Mouse (Mus musculus): Measurements from ENCODE around the gene Sult2b1. TPM values are rescaled to one million over a fixed set of nuclear protein-coding genes. Genes with fewer than 3 reads are reported as not detected.
A peak's percentile ranks its signal among the peaks of the same experiment; 100 is the strongest.

The Sult2b1 gene
- 10 to 100 TPM; 12.9 to 15.9 (median 14.9) TPM for total RNA-seq (2022)

GRCm38 (mm10) chr7:45784524-45785372, at the start of gene Sult2b1:
TSS of gene Sult2b1 (minus strand) at chr7:45784669.
- DNase-seq (ENCODE audit: low spot score in 2 of 2): peak; percentile 65 to 94

DNA sequence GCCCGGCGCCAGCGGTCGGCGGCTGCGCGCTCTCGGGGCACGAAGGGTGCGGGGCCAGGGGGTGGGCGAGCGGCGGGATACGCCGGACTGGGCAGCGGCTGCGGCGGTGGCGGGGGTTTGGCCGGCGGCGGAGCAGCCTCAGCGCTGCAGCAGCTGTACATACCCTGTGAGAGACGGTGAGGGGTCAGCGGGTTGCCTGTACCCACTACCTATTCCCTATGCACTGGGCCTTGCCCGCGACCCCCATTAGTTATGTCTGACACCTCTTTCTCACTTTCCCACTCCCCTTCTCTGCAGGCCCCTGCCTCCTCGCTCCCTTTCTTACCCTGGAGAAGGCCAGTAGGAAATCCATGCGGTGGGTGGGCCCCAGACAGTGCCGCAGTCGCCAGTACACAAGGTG, 49.5 kb upstream of the Sult2b1 start:
- DNase-seq (ENCODE audit: low spot score in 2 of 2): no peak

- peak in 1 of 2 experiments; percentile 35 for DNase-seq (ENCODE audit: low spot score in 2 of 2)
These were observed 48.8 kb upstream of the Sult2b1 start for GRCm38 (mm10) chr7:45833148-45833790.

DNA sequence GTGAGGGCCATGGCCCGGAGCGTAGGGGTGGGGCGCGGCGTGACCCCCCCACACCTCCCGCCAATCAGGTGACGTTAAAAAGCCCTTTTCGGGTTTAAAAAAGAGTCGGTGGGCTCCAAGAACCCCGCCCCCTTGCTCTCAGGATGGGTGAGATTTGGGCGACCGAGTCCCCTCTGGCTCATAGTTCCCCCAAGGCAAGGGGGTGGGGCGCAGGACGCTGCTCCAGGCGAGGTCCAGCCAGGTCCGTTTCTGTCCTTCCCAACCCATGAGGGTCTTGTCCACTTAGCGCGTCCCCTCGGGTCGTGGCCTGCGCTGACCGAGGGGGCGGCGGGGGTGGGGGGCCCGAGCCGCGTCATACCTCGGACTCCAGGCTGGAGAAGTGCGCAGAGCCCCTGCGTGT, 48.0 kb upstream of the Sult2b1 start:
- DNase-seq (ENCODE audit: low spot score in 2 of 2): no peak

DNA sequence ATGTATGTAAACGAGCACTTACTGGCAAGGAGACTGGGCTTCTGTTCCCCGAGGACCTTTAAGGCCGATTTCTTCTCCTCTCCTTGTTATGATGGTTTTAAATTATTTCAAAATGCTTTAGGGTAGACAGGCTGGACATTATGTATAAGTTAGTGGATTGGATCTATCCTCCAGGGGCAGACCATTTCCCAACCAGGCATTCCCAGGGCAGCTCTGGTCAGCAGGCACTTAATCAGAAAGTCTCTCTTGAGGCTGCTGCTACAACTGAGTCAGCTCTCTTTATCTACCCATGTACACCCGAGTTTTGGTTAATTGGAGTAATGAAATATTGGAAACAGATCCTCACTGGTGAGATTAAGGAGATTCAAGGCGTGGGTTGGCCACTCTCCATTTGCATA, 46.7 kb upstream of the Sult2b1 start:
- no peak for DNase-seq (ENCODE audit: low spot score in 2 of 2)

DNA sequence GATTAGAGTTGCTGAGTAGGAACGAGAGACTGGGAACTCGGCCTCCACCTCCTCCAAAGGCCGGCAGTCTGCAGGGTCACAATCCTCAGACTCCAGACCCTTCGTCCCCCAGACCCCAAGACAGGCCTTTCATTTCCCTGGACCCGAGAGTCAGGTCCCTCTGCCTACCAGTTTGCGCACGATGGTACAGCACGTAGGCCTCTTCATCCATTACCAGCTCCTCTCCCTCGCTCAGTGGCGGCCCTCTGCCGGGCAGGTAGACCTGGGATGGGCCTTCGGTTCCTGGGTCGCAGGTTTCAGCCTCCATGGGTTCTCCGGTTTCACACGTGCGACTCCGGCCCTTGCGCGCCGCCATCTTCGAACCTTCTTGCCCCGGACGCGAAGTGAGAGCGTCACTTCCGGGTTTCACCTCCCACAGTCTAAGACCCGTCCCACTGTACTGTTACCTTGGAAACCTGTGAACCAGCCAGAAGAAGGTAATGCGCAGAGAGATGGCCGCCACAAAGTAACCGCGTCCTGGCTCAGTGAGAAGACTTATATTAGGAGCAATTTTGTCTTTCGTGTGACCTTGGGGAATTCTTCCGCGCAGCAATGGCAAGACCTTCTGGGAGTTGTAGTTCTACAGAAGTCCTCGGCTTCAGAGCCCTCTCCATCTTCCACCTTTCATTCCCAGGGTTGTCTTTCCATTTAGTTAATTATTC, 46.1 kb upstream of the Sult2b1 start, which contains the start of gene Grwd1:
Grwd1 (minus strand) TSS at position 518 of the 701 bp plus-strand sequence.
- DNase-seq (ENCODE audit: low spot score in 2 of 2): peak; percentile 79 to 85

GRCm38 (mm10) chr7:45826631-45827030, 42.2 kb upstream of the Sult2b1 start:
- no peak for DNase-seq (ENCODE audit: low spot score in 2 of 2)

DNA sequence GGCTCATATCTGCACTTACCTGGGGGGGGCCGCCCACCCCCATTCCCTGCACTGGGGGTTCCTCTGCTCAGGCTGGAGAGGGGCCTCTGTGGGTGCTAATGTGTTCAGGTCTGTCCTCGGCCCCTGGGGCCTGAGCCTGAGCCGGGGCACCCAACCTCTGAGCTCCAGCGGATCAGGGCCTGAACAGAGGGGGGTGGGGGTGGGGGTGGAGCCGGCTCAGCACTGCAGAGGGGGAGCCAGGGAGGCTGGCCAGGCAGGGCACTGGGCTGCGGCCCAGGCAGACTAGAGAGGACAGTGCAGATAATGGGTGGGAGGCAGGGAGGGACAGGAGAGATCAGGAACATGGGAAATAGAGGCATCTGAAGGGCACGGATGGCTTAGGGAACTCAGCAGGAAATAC, 40.1 kb upstream of the Sult2b1 start, which contains the start of gene Kcnj14:
Kcnj14 (minus strand) TSS at position 185 of the 400 bp plus-strand sequence.
- DNase-seq (ENCODE audit: low spot score in 2 of 2): no peak

DNA sequence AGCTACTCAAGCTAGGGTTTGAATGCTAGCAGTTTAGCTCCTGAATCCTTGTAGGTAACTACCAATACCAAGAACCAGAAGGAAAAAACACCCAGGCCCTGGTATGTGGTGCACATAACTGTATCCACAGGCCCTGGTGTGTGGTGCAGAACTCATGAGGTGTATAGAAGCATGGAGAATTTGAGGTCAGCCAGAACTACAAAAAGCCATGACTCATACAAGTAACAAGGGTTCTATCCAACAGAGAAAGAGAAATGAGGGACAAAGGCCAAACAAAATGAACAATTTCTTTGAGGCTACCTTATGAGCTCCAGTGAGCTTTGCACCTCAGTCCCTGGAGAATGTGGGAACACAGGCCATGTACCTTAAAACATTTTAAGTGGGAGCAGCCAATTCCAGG, 36.4 kb upstream of the Sult2b1 start:
- no peak for DNase-seq (ENCODE audit: low spot score in 2 of 2)

GRCm38 (mm10) chr7:45819843-45820242, 35.4 kb upstream of the Sult2b1 start:
- no peak for DNase-seq (ENCODE audit: low spot score in 2 of 2)

DNA sequence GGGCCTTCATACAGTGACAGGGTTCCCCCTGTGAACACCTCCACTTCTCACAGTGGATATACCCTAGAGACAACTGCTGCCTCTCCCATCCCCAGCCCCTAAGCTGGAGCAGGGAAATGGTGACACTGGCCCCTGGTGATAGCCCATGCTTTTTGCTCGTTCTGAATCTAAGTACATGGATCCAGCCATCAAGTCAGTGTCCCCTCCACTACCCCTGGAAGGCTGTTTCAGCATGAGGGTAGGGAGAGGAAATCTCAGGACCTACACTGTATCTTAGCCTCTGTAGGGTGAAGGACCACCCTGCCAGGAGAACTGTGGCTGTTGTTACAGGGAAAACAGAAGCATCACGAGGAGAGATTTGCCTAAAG, 31.5 kb upstream of the Sult2b1 start:
- DNase-seq (ENCODE audit: low spot score in 2 of 2): no peak

DNA sequence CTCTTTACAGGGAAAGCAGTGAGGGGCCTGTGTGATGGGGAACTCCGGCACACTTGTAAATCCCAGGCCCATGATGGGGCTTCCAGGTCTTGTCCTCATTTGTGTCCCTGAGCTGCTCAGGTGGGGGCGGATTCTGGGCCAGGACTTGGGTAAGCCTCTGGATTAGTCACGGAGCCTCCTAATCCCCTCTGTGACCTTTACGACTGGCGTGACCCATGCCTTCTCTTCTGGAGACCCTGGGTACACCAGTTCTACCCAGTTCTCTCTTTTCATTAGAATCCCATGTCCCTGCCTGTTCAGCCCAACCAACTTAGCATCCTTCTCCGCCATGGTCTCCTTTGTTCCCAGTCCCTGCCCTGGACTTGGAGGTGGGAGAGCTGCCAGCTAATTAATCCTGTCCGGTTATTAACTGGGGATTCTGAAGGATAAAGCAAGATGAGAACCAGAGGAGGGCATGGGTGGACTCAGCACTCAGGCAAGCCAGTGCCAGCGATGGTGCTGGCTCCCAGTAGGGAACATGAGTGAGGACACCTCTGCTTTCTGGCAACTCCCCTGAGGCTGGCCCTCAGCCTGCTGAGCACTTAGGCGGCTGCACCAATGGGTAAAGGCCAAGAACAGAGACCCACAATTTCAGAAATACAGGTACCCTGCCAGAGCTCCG, 31.0 kb upstream of the Sult2b1 start:
- DNase-seq (ENCODE audit: low spot score in 2 of 2): no peak

DNA sequence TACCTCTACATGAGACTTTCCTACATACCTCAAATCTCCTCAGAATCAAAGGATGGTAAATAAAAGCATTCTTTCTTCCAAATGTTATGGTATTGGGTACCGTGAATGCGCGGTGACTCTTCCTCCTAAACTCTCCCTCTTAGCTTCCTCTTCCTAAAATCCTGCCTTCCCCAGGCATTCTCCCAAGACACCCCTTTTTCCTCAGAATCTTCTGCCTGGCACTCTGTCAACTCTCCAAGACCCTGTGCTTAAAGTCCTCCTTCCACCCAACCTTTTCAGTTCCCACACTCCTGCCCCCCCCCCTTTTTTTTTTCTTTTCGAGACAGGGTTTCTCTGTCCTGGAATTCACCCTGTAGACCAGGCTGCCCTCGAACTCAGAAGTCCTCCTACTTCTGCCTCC, 30.4 kb upstream of the Sult2b1 start:
- no peak for DNase-seq (ENCODE audit: low spot score in 2 of 2)

DNA sequence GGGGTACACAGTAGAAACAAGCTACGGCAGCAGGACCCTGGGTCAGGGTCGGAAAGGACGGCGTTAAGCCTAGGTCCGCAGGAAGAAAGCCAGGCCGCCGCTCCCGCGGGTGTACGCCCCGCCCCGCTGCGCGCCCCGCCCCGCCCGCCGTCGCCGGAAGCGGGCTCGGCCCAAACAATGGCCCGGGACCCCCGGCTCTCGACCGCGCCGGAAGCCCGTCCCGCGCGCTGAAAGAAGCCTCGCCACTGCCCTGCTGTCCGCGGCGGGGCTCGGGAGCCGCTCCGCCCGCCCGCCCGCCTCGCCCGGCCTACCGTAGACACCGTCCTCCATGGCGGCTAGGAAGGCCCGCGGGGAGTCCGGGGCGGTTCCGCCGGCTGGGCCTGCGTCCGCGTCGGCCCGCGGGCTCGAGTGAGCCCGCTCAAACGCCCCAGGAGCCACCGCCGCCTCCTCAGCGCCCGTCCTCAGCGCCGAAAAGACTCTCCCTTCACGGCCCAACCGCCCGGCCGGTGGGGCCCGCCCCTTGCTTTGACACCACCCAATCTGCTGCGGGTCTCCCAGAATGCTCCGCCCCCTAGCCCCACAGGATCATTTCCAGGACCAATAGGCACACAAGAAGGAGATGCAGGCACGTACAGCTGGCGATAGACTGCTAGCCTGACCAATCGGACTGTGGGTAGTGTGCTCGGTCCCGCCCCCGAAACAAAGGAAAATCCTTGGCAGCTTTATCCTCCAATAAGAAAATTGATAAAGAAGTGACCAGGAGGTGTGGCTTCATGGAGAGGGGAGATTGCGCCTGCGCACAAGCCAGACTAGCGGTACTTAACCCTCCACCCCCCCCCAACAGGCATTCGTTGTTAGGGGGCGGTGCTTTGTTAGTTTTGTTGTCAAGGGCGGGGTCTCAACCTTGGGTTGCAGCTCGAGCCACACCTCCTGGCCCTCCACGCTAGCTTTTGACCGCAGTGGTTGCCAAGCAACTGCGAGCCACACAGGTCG, 29.6 kb upstream of the Sult2b1 start, which contains the start of gene Cyth2:
Cyth2 (minus strand) TSS at position 795 of the 993 bp plus-strand sequence.
- peak; percentile 95 to 100 for DNase-seq (ENCODE audit: low spot score in 2 of 2)

DNA sequence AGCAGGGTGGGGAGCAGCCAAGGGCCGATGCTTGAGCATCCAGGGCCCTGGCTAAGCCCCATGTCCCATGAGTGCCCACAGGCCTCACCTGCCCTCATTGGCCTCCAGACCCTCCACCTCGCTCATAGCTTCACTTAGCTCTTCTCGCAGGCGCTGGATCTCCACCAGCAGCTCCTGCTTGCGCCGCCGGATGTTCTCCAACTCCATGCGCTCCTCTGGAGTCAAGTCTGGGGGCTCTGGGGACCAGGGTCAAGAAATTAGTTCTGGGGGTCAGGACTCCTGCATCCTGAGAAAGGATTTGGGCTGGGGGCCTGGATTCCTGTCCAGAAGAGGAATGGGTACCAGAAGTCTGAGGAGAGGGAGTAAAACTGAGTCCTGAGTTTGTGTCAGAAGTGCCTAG, 28.5 kb upstream of the Sult2b1 start:
- DNase-seq (ENCODE audit: low spot score in 2 of 2): no peak

DNA sequence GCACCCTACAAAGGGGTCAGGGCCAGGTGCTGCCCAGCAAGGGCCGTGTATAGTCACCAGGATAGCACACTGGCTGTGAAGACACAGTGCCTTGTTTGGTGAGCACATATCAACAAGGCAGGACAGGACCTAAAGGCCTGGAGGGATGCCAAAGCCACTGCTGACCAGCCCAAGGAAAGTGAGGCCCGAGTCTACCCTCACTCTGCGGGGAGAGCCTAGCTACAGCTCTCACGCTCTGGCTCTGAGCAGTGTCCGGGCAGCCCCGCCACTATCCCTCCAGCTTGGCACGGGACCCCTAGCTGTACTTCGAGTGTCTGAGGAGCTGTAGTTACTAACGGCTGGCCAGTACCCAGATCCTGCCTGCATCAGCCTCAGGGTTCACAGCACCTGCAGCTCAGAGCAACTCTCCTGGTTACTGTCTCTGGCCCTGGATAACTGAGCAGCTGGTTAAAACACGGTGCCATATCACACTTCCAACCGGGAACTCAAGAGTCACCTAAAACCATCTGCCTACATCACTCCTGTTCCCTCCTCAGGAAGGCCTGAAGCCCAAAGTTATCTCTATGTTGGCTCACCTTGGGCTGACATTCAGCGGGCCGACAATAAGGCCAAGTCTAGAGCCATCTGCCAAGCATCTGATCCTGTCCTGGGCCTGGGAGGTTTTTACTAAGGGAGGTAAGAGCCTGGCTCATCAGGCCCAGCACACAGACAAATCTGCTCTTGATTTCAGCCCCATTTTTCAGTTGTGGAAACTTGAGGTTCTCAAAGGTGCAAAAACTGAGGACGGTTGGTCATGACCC, 25.0 kb upstream of the Sult2b1 start:
- no peak for DNase-seq (ENCODE audit: low spot score in 2 of 2)

DNA sequence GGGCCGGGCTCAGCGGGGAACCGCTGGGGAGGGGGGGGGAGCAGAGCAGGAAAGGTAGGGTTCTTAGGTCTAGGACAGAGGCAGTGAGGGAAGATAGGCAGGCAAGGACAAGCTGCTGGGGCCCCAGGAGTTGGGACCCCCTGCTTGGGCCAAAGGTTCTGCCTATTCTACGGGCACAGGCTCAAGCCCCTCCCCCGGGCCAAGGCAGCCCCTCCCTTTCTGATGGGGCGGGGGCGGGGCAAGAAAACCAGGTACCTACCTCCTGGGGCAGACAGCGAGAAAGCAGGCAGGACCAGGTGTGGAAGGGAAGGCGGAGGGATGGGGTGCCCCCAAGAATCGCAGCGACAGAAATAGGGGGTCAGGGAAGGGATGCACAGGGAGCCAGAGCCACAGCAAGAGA, 24.0 kb upstream of the Sult2b1 start:
- no peak for DNase-seq (ENCODE audit: low spot score in 2 of 2)

GRCm38 (mm10) chr7:45805941-45806340, 21.5 kb upstream of the Sult2b1 start:
- no peak for DNase-seq (ENCODE audit: low spot score in 2 of 2)

DNA sequence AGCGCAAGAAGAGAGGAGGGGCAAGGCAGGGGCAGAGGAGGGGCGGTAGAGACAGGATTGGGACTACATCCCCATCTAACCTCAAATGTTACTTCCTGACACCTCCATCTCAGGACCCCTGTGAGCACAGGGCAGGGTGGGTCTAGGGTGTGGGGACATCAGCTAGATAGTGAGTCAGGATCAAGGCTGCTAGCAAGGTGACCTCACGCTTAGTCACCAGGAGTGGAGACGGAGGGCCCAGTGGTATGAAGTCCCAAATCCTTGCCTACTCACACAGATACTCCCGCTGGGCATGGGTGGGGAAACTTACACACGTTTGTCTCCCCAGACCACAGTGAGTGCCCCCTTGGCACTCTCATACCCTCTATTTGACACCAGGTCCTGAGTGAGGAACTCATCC, 18.1 kb upstream of the Sult2b1 start:
- no peak for DNase-seq (ENCODE audit: low spot score in 2 of 2)
